Mouse (Mus musculus) CD4-positive, CD25-positive, alpha-beta regulatory T cell, adult 2 months (primary cell): Measurements from ENCODE around the gene Srsf7.
A peak's percentile ranks its signal among the peaks of the same experiment; 100 is the strongest.

Experiments used
- DNase-seq: peaks from one replicate; pipeline ENCODE4 v3.0.0-alpha.2; 2012; ENCODE audit warnings: low read depth, low spot score

Gene Srsf7

GRCm38 (mm10) chr17:80156905-80157304 is 50.2 kb downstream of the Srsf7 start:
- no peak for DNase-seq

DNA sequence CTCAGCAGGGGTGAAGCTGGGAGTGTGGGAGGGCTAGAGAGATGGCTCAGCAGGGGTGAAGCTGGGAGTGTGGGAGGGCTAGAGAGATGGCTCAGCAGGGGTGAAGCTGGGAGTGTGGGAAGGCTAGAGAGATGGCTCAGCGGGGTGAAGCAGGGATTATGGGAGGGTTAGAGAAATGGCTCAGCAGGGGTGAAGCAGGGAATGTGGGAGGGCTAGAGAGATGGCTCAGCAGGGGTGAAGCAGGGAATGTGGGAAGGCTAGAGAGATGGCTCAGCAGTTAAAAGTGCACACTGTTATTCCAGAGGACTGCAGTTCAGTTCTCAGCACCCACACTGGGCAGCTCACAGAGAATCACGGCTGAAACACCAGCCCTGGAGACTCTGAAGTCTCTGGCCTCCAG is 53.5 kb downstream of the Srsf7 start:
- DNase-seq: no peak

DNA sequence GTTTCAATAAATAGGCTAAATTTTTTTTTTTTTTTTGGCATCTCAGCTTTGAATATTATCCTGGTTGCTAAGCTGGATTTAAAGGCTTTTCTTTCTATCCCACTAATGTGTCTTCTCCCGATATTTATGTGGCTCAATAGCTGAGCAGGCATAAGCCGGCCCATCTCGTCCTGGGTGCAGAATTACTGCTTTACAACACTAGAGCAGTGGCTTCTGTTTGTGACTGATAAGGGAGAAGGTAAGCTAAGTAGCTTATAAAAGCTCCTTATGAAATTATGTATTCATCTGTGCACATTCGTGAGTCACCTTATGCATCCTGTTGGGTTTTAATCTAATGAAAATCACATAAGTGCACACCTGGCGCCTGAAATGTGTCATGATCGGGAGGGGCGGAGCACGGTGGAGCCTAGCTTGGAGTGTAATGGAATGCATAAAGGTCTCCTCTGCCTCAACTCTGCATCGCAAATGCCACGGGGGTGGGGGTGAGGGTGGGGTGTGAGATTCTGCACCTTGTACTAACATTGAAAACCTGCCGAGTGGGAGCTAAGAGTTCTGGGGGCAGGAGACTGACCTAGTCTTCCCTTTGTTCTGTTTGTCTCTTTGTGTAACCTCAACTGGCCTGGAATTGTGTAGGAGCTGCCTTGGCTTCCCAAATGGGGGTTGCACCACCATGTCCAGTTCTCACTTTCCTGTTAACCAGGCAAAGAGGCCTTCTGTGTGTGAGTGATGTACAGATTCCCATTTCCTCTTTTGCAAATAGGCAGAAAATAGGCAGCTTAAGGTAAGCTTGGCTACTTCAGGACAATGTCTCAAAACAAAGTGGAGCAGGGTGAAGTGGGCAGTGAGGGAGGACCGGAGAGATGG is 54.1 kb downstream of the Srsf7 start:
- peak; percentile 44 for DNase-seq

DNA sequence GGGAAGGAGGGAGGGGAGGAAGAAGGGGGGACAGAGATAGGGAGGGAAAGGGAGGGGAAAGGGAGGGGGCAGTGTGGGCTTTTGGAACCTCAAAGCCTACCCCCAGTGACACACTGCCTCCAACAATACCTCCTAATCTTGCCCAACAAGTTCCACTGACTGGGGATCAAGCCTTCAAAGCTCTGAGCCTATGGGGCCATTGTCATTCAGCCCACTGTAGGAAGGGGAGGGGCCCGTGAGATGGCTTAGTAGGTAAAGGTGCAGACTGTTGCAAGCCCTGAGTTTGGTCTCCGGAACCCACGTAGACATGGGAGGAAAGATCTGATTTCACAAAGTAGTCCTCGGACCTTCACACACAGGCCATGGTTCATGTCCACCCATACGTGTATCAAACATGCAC is 55.8 kb downstream of the Srsf7 start:
- no peak for DNase-seq
